Mouse (Mus musculus) 3T3-L1 (cell line): ENCODE data around the gene Fahd2a.

Experiments used
- DNase-seq: peaks from one replicate; pipeline ENCODE4 v3.0.0-alpha.2; 2015; ENCODE audit warnings: low read depth, low spot score

Gene Fahd2a

DNA sequence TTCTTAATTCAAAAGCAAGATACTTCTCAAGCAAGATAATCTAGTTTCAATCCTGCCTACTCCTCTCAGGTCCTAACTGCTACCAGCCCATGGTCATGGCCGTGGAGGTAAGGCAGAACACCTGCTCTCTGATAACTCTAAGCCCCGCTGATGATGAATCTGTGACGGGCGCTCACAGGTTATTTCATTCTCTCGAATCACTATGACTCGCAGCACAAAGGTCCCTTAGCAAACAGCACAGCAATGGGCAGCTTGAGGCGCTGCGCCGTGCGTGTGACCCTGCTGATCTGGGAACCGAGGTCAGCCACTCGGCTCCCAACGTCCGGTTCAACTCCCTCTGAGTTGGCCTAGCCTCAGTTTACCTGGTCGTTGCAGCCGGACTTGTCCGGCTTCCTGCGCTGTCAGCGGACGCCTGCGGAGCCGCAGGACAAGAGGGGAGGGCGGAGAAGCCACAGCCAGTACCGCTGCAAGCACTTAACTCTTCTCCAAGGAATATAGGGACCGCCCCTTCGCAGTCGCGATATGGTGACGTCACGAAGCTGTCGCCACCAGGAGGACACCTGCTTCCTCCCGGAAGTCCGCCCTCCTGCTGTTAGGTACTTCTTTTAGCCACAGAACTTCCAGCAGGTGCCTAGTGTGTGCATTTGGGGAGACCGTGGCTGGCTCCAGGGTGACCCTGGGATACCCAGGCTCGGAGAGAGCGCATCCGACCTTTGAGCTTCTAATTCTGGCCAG is at the start of gene Fahd2a:
TSS of gene Fahd2a (minus strand) at position 511 of the 735 bp plus-strand sequence.
- no peak for DNase-seq

GRCm38 (mm10) chr2:127484476-127485170 is 40.3 kb upstream of the Fahd2a start:
- no peak for DNase-seq

DNA sequence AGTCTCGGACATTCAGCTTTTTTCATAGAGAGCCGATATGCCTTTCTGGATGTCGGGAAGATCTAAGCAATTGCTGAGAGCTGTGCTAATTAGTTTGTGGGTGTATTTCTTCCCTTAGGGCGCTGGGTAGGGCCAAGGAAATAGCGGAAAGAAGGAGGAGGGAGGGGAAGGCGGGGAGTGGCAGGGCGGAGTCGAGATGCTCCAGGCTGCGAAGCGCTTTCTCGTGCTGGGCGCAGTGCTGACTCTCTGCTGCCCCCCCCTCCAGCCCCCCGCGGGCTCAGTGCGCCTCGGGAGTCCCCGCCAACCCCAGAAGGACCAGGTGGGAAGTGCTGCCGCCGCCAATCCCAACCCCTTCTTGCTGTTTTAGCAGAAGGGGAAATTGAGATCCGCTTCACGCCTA is 38.6 kb upstream of the Fahd2a start:
- no peak for DNase-seq

DNA sequence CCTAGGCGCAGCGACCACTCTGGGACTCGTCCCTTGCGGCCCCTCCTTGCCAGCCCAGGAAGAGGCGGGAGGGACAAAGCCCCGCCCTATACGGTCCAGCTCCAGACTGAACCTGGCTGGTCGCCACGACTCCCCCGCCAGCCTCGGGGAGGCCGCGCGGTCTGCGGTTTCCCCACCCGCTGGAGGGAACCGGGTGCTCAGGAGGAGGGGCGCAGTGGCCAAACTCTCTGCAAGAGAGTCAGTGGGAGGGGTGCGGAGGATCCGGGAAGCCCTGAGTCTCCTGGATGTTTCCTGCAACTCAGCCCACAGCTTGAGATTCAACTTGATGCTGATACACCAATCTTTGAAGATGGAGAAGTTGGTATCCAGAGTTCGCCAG is 38.2 kb upstream of the Fahd2a start:
- DNase-seq = peak; percentile 46

GRCm38 (mm10) chr2:127481841-127482532 is 37.6 kb upstream of the Fahd2a start:
- no peak for DNase-seq

GRCm38 (mm10) chr2:127479763-127480162 is 35.4 kb upstream of the Fahd2a start:
- no peak for DNase-seq

DNA sequence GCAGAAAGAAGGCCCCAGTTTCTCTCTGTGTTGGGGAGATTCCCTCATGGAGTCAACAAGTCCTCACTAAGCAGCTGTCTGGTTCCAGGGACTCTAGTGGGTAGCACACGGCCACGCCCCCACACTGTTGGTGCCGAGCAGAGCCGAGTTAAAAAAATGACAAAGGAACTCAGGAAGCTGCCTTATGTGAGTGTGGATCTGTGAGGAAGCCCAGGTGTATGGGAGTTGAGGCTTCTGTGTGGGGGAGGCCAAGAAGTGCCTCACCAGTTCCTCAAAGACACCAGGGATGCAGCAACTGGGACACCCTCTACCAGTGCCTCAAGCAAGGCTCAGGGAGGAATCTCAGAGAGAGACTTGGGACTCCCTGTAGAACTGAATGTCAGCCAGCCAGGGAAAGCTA is 34.8 kb upstream of the Fahd2a start:
- DNase-seq = no peak

DNA sequence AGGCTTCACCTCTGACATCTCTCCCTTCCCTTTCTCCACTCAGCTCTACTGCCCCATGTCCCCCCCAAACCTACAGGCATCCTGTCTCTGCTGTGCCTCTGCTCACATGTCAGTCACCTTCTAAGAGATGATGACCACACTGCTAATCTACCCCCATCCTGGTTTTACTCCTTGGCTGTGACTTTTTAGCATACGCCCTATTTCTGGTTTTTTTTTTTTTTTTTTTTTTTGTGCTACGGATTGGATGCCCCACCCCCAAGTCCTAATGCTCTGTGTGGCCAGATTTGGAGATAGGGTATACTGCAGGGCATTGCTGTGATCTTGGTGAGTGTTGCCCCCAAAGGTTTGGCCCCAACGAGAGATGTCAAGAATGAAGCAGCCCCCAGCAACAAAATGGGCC is 27.9 kb upstream of the Fahd2a start:
- no peak for DNase-seq

DNA sequence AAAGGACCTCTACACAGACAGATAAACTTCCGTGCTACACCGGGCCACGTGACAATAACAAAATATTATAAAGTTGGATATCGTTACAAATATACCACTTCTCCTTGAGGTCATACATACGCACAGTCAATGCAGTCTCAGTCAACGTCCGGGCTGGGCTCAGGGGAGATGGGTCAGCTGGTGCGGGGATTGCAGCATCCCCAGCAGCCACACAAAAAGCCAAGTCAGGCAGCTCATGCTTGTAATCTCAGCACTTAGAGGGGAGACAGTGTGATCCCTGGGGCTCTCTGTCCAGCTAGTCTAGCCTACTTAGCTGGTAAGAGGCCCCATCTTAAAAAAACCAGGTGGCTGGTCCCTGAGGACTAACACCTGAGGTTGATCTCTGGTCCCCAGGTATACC is 26.9 kb upstream of the Fahd2a start:
- DNase-seq = no peak

DNA sequence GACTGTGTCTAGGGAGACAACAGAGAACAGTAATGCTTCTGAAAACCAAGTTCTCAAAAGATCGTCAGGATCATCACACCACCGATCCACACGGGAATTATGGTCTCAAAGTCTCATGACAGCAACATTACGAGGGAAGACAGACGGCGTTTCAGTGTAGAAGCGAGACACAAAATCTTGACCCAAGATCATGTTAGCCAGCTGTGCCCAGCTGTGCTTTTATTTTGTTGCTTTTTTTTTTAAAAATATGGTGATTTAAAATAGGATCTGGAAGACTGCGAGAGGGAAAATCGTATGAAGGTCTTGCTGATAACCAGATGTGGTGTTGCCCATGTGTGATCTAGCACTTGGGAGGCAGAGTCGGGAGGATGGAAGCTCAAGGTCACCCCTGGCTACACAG is 26.3 kb upstream of the Fahd2a start:
- DNase-seq = no peak

DNA sequence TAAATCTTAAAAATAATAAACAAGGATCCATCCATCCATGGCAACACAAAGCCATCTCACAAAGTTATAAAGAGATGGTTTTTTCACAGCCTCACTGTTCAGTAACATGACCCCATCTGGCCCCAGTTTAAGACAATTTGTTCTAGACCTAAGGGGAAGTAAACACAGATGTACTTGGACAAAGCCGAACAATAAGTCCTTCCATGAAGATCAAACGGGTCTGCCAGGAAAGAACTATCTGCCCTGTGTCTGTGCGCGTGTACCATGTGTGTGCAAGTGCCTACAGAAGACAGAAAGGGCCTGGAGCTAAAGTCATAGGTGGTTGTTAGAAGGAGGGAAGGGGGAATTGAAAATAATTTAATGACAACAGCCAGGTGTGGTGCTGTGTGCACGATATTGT is 25.8 kb upstream of the Fahd2a start:
- DNase-seq = no peak

- peak; percentile 78 for DNase-seq
Observed at GRCm38 (mm10) chr2:127462314-127462713, 17.9 kb upstream of the Fahd2a start.

- DNase-seq = no peak
Observed at GRCm38 (mm10) chr2:127461351-127461750, 17.0 kb upstream of the Fahd2a start.

DNA sequence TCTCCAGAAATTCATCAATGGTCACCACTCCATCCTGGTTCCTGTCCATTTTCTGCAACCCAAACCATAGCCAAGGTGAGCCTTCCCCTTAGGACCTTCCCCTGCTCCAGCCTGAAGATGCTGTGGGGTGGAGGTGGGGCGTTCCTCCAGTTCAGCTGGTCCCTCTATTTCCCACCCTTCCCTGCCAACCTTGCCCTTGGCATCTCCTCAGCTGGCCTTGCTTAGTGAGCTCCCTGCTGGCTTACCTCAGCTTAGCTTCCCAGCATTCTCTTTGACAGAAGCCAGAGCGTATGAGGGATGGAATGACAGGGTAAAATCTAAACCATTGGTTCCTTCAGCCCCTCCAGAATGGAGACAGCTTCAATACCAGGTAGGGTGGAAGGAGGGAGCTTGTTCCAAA is 15.0 kb upstream of the Fahd2a start:
- DNase-seq = no peak

DNA sequence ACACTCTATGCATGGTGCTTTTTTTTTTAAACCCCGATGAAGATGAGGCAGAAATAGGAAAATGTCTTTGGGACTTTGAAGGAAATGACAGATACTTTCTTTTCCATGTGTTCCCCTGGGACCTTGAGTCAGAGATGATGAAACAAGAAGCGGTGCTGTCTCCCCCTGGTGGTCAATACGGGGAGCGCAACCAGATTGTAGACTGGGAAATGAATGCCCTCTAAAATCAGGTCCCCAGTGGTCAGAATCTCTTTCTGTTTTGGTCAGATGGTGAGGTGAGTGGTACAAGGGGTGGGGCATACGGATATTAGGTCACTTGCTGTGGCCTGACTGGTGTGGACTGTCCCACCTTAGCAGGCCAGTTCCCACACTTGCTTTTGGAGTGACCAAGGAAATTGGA is 9.4 kb upstream of the Fahd2a start:
- peak; percentile 95 for DNase-seq

DNA sequence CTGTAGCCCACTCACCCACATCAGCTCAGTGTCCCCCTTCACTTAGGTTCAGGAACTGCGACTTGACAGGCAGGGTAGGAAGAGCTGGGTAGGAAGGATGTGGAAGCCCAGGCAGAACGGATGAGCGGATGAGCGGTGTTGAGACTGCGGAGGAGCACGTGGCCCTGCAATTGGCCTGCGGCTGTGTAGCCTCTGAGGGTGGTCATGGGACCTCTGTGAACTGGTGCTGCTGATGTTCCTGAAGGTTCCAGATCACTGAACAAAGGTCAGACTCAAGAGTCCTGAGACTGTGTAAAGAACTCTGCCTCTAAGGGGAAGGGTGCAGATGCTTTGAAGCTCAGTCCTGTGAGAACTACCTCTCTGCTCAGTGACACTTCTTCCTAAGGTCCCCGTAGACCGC is 8.8 kb upstream of the Fahd2a start:
- DNase-seq = no peak

DNA sequence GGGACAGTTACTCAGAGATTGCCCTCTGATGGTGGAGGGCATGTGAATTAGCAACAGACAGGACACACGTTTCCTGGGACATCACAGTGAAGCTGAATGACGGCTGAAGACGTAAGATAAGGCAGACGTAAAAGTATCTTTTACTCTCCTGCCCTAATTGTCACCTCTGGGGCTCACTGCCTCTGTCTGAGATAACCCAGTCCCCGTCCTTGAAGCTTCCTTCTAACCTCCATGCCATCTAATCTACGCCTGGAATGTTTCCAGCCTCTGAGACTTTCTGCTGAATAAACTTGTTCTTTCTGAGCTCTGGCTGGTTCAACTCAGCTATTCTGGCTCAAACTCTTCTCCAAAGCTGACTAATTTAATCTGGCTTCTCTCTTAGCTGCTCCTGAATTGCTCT is 7.4 kb upstream of the Fahd2a start:
- no peak for DNase-seq

DNA sequence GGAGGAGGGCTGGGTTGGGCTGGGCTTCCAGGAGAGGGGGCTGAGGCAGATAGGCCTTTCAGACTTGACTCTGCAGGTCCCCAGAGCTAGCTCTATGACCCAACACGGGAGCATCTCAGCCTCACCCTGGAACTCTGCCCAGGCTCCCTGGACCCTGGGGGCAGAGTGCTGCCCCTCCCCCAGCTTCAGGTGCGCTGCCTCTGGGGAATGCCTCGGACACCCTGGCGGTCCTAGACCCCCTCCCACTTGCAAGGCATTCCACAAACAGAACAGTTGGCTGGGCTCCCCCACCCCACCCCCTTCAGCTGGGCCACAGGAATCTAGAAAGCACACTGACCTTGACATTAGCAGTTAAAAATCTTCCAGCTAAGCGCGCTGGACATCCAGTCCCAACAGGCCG is 5.3 kb upstream of the Fahd2a start:
- DNase-seq = no peak

GRCm38 (mm10) chr2:127446847-127447246 is 2.5 kb upstream of the Fahd2a start:
- no peak for DNase-seq

DNA sequence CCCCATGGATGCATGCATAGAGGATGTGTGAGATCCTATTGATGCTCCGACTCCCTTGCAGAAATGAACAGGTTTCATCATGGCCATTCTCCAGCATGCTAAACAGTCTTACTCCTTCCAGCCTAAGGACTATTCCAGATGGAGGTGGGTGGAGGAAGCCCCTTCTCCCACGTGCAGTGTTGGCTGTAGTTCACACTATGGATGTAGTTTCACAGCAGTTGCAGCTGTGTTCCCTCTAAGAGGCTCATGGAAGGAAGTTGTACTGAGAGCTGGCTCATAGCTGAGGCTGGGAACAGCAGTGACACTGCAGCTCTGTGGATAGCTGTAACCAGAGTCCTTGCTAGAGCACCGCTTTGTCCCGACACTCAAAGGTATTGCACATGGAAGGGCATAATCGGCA is 6.7 kb downstream of the Fahd2a start:
- no peak for DNase-seq

GRCm38 (mm10) chr2:127435554-127435953 is 8.8 kb downstream of the Fahd2a start:
- no peak for DNase-seq

- DNase-seq = peak; percentile 45
Observed at GRCm38 (mm10) chr2:127435135-127435534, 9.2 kb downstream of the Fahd2a start.
